Mouse (Mus musculus) embryo, embryonic 10.5 days (tissue): ENCODE measurements around the gene Lmf1.

Source experiments
- DNase-seq: peaks from one replicate; pipeline ENCODE4 v3.0.0-alpha.2; 2015; ENCODE audit warnings: low spot score

Gene Lmf1

GRCm38 (mm10) chr17:25643517-25644294 lies 64.8 kb downstream of the Lmf1 start:
- DNase-seq, result peak; percentile 63

DNA sequence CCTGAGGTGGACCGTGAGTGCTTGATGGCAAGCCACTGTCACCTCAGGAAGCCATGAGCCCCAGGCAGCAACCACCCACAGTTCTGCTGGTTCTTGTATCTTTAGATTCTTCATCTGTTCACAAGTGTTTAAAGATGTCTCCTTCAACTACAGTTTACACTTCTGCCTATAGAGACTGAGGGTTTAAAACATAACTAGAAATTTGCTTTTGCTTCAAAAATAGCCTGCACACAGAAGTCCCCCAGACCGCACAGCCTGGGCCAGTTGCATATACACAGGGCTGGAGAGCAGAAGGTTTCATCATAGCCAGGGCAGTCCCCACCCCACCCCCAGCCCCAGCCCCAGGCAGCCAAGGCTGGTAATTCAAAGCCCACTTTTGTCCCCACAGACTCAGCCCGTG lies 65.9 kb downstream of the Lmf1 start:
- no peak for DNase-seq

GRCm38 (mm10) chr17:25645661-25646060 lies 66.8 kb downstream of the Lmf1 start:
- DNase-seq, result no peak

DNA sequence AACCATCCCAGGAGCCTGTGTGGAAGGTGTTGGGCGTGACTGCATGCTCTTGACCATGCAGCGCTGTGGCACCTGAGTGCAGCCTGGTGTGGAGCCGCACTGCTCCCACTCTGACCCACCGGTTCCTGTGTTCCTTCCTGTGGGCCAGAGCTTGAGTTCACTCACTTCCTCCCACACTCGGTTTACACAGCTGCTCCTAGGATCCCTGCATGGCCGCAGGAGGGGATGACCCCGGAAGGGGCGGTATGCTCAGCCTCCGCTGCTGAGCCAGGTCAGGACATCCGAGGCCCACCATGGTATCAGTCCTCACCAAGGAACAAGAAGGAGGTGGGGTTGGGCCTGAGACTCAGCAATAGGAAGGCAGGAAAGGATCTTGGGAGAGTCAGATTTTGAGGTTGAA lies 69.0 kb downstream of the Lmf1 start:
- no peak for DNase-seq

DNA sequence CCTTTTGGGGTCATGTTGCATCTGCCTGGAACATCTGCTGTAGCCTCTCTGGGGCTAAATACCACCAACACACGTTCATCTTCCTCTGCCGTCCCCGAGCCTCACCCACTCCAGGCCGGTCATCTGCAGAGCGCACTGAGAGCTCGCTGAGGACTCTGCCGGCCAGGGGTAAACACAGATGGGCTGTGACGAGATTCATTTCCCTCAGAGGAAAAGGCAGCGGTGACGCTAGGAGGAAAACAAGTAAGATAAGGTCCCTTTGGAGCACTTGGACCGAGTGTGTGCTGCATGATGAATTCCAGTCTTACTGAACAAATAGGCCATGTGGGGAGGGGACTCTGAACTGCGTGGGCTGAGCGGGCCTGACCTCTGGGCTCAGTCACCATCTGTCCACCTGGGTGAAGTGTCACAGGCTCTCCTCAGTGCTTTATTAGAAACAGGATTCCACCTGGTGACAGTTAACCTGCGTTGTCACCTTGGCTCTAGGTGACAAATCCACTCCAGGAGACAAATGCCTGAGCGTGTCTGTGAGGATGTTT lies 69.9 kb downstream of the Lmf1 start:
- DNase-seq, result no peak

GRCm38 (mm10) chr17:25650726-25651125 lies 71.8 kb downstream of the Lmf1 start:
- DNase-seq, result no peak

DNA sequence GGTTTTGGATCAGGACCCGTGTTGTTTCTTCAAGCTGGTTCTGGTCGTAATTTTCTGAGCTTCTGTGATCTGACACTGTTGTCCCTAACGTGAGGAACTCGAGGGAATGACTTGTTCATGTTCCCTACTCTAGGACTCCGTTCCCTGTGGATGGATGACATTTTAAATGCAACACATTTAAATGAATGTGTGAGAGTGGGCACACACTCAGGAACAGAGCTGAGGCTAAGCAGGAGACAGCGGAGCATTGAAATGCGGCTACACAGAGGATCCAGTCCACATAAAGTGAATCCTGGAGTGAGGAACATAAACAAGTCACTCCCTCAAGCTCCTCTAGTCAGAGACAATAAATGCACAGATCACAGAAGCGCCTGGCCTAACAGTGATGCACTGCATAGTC lies 73.4 kb downstream of the Lmf1 start:
- DNase-seq, result no peak

- no peak for DNase-seq
Observed at GRCm38 (mm10) chr17:25656142-25656825, 77.4 kb downstream of the Lmf1 start.

DNA sequence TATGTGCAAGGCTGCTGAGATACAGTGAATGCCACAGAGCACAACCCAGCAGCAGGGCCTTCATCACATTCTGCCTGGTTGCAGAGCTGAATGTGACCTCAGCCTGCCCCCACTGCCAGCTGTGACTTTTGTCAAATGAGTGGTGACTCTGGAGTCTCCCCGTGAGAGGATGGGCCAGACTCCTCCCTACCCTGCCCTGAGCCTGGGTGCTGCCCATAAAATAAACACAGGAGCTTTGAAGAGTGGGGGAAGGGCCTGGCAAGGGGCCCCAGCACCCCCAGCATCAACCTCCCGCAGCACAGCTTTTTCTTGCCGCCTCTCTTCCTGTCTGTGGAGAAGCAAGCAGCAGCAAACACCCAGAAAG lies 77.9 kb downstream of the Lmf1 start:
- no peak for DNase-seq

- DNase-seq, result no peak
Observed at GRCm38 (mm10) chr17:25663213-25663835, 84.4 kb downstream of the Lmf1 start.

- DNase-seq, result no peak
Observed at GRCm38 (mm10) chr17:25665485-25665884, 86.6 kb downstream of the Lmf1 start.

DNA sequence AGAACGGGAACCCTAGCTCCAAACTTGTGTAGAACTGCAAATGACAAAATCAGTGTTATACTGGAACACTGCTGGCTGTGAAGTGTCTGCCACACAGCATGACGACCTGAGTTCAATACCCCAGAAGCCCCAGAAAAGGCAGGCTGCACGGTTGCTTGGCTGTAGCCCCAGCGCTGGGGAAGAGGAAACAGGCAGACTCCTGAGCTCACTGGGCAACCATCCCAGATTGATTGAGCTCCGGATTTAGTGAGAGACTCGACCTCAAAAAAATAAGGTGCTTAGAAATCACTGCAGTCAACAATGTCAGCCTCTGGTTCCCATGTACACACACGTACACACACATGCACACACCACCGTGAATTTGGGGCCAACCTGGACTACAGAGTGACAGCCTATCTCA lies 87.0 kb downstream of the Lmf1 start:
- DNase-seq, result no peak

- DNase-seq, result no peak
Observed at GRCm38 (mm10) chr17:25668481-25669055, 89.7 kb downstream of the Lmf1 start.

DNA sequence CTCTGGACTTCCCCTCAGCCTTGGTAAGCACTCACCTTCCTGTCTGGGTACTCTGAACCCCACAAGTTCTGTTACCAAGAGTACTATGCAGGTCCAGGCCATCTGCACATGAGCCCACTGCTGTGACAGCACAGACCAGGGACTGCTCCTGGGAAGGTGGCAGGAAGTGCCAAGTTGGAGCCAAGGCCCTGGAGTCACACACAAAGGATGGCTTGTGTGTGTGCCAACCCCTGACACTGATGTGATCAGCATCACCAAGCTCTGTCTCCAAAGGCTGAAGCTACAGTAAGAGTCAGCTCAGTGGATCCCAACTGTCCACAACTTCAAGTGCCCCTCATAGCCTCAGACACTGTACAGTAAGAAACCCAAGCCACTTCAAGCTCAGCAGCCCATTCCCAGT lies 94.1 kb downstream of the Lmf1 start:
- DNase-seq, result no peak

DNA sequence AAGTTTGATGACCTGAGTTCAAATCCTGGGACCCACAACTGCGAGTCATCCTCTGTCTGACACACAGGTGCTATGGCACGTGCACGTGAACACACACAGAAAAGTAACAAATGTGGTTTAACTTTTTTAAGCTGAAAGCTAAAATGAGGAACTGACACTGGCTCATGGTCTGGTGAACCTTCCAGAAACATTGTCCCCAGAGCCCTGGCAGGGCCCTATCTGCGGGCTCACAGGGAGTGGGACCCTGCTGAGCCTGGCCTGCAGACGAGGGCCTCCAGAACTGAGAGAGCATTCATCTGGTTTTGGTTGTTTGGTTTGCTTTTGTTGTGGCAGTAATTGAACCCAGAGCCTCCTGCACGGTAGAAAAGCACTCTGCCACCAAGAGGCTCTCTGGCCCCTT lies 99.1 kb downstream of the Lmf1 start:
- no peak for DNase-seq

- no peak for DNase-seq
Observed at GRCm38 (mm10) chr17:25679818-25680217, 100.9 kb downstream of the Lmf1 start.

GRCm38 (mm10) chr17:25681636-25682035 lies 102.8 kb downstream of the Lmf1 start:
- no peak for DNase-seq

GRCm38 (mm10) chr17:25686323-25686722 lies 107.4 kb downstream of the Lmf1 start:
- DNase-seq, result peak; percentile 59

DNA sequence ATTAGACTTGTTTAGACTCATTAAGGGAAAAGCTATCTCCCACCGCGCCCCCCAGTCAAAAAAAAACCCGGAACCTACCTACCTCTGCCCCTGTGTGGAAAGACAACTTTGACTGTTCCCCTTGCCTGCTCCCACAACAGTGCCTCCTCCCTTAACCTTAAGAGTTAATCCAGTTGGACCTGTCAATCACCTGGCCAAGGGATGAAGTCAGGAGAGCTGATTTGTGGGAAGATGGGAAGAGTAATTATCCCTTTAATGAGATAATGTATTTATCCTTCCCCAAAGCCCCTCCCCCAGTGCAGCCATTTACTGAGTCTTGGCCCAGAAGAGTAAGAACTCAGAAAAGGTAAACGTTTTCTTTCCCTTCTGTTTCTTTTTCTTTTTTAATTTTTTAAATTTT lies 110.0 kb downstream of the Lmf1 start:
- DNase-seq, result no peak

DNA sequence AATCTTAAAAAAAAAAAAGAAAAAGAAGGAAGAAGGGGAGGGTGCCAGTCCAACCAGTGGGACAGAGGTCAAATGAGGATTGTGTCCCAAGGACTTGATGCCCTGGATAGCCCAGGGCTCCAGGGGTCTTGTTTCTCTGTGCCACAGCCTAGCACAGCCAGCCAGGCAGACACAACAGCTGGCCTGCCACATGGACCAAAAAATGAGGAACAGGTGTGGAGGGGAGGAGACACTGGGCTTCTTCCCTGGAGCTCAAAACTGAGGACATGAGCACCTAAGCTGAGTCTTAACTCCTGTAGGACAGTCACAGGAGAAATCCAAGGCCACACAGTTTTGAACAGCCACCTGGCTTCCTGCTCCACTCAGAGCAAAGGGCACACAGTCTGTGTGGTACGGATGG lies 117.4 kb downstream of the Lmf1 start:
- DNase-seq, result peak; percentile 32

DNA sequence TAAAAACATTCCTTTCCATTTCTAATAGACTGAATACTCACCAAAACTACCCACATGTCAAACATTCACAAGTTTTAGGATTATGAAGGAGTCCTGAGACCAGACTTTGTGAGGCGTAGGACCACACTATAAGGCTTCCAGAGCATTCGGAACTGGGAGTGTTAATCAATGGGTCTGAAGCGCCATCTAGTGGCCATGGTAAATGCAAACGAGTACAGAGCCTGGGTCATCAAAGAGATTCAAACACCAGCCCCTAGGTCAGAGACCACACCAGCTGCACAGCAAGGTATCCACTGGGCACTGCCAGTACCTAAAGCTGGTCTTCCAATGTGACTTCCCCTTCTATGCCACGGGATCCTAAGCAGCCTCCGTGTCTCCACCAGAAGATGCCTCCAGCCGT lies 119.6 kb downstream of the Lmf1 start:
- peak; percentile 96 for DNase-seq

- DNase-seq, result peak; percentile 46
Observed at GRCm38 (mm10) chr17:25700863-25701496, 122.1 kb downstream of the Lmf1 start.
